Mouse (Mus musculus) heart, adult 2 months (tissue): ENCODE results near the gene Xrcc1.

Experiments
- CTCF ChIP-seq: fragments of 200-600 bp; IDR thresholded peaks from 2 replicates; pipeline ENCODE4 v1.8.1; 2022; ENCODE audit warnings: antibody characterized with exemption, mild to moderate bottlenecking, moderate library complexity
- EP300 ChIP-seq: fragments of 200-500 bp; IDR thresholded peaks from 2 replicates; pipeline ENCODE4 v1.6.1; 2011; ENCODE audit warnings: low read depth, low read length, control low read depth; ENCODE audit not compliant: insufficient read depth
- POLR2A ChIP-seq: fragments of 200-500 bp; IDR thresholded peaks from 2 replicates; pipeline ENCODE4 v1.6.1; 2011; ENCODE audit warnings: mild to moderate bottlenecking, low read depth, low read length, control low read depth; ENCODE audit not compliant: insufficient read depth

GRCm38 (mm10) chr7:24506838-24507725 is 39.0 kb upstream of the Xrcc1 start, which contains the start of gene Zfp428:
- TF ChIP-seq EP300 (no peak), POLR2A (peak; percentile 58), CTCF (no peak)
